Mouse (Mus musculus) kidney, adult 8-10 months (tissue): ENCODE results near the gene Gm21797.
"Not testable (repeated sequence)": the region's sequence is repeated elsewhere in the genome, so short reads cannot be mapped to it uniquely, and the experiment has no call there.

Source experiments
- DNase-seq, 2 experiments: peaks; one replicate each; pipeline ENCODE4 v3.0.0; 2022

The Gm21797 gene

GRCm38 (mm10) chrY:40775665-40776064 lies at the start of gene Gm21797:
Gm21797 (minus strand) TSS chrY:40775765.
- DNase-seq = not testable (repeated sequence)

GRCm38 (mm10) chrY:40804614-40805013 lies 29.0 kb upstream of the Gm21797 start, which contains the start of gene Gm20795:
Gm20795 (plus strand) TSS chrY:40804914.
- not testable (repeated sequence) for DNase-seq
